Mouse (Mus musculus) cortical plate, adult 2 months (tissue): ENCODE measurements around the gene Samd15.

Experiments used
- CTCF ChIP-seq: fragments of 200-500 bp; IDR thresholded peaks from 2 replicates; pipeline ENCODE4 v1.5.1; 2011; ENCODE audit warnings: mild to moderate bottlenecking, control low read depth, low read length; ENCODE audit not compliant: insufficient read depth; ENCODE audit errors: extremely low read depth
- POLR2A ChIP-seq: fragments of 200-500 bp; IDR thresholded peaks from 2 replicates; pipeline ENCODE4 v1.6.1; 2011; ENCODE audit warnings: mild to moderate bottlenecking, low read length, control low read depth; ENCODE audit not compliant: insufficient read depth; ENCODE audit errors: extremely low read depth

DNA sequence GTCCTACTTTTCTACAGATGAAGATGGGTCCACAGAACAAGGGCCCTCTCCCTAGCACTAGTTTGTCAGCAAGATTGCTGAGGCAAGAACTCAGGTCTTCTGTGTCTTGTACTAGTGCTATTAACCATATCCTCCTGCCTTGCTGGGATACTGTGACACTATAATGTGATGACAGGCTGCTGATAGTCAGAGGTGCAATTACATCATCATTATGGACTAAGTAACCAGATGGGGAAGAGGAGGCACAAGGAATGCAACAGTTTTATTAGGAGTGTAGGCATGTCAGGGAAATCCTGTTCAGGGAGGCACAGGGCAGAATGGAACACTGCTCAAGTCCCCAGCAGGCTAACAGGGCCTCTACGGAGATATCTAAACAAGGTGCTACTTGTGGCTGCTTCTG lies 39.1 kb downstream of the Samd15 start, which contains the start of gene Noxred1:
- TF ChIP-seq CTCF (no peak), POLR2A (no peak)
